Mouse (Mus musculus) ovary, adult 18-20 months (tissue): Measurements from ENCODE around the gene Kcnj14.

ENCODE experiments used
- DNase-seq: peaks from one replicate; pipeline ENCODE4 v3.0.0; 2022; ENCODE audit warnings: low spot score, mixed read lengths

The Kcnj14 gene

GRCm38 (mm10) chr7:45831128-45831525 lies 6.5 kb upstream of the Kcnj14 start:
- DNase-seq, result no peak

GRCm38 (mm10) chr7:45830427-45831127 lies 6.0 kb upstream of the Kcnj14 start, which contains the start of gene Grwd1:
Gene Grwd1 (minus strand): TSS chr7:45830944.
- DNase-seq, result peak; percentile 75

GRCm38 (mm10) chr7:45826631-45827030 lies 2.0 kb upstream of the Kcnj14 start:
- no peak for DNase-seq

GRCm38 (mm10) chr7:45820913-45821312 lies 3.7 kb downstream of the Kcnj14 start:
- DNase-seq, result no peak

GRCm38 (mm10) chr7:45819843-45820242 lies 4.7 kb downstream of the Kcnj14 start:
- DNase-seq, result no peak

- DNase-seq, result no peak
Measured at GRCm38 (mm10) chr7:45815984-45816351, 8.6 kb downstream of the Kcnj14 start.

- no peak for DNase-seq
Measured at GRCm38 (mm10) chr7:45815323-45815983, 9.1 kb downstream of the Kcnj14 start.

- no peak for DNase-seq
Measured at GRCm38 (mm10) chr7:45814841-45815240, 9.7 kb downstream of the Kcnj14 start.

GRCm38 (mm10) chr7:45813787-45814779 lies 10.5 kb downstream of the Kcnj14 start, which contains the start of gene Cyth2:
Gene Cyth2 (minus strand): TSS chr7:45814581.
- DNase-seq, result peak; percentile 99

- DNase-seq, result no peak
Measured at GRCm38 (mm10) chr7:45812921-45813320, 11.7 kb downstream of the Kcnj14 start.

GRCm38 (mm10) chr7:45809276-45810075 lies 15.1 kb downstream of the Kcnj14 start:
- no peak for DNase-seq

- no peak for DNase-seq
Measured at GRCm38 (mm10) chr7:45808471-45808870, 16.1 kb downstream of the Kcnj14 start.

GRCm38 (mm10) chr7:45805941-45806340 lies 18.6 kb downstream of the Kcnj14 start:
- DNase-seq, result no peak

GRCm38 (mm10) chr7:45802551-45802950 lies 22.0 kb downstream of the Kcnj14 start:
- DNase-seq, result no peak

GRCm38 (mm10) chr7:45801348-45801747 lies 23.2 kb downstream of the Kcnj14 start:
- DNase-seq, result peak; percentile 72

GRCm38 (mm10) chr7:45800546-45801204 lies 23.9 kb downstream of the Kcnj14 start:
- DNase-seq, result no peak

- no peak for DNase-seq
Measured at GRCm38 (mm10) chr7:45800001-45800400, 24.6 kb downstream of the Kcnj14 start.

GRCm38 (mm10) chr7:45798931-45799330 lies 25.7 kb downstream of the Kcnj14 start:
- DNase-seq, result no peak

- DNase-seq, result no peak
Measured at GRCm38 (mm10) chr7:45798511-45798836, 26.1 kb downstream of the Kcnj14 start.

- no peak for DNase-seq
Measured at GRCm38 (mm10) chr7:45797661-45798510, 26.7 kb downstream of the Kcnj14 start.
